Mouse (Mus musculus) liver, embryonic 11.5 days (tissue): ENCODE measurements at regions not wholly inside any gene's neighbourhood (a gene's known extent, or its start where the extent isn't known, plus 50 kb on each side); places are given as distances from the start of the nearest gene placed in this dataset.

Source experiments
- ATAC-seq: fragments of 200-750 bp; cut with Nextera tagmentation; replicated peaks from 2 replicates; pipeline ENCODE4 v1.8.0; 2017; ENCODE audit warnings: moderate number of reproducible peaks, mild to moderate bottlenecking, moderate TSS enrichment, moderate library complexity; ENCODE audit not compliant: low FRiP score
- DNase-seq: peaks from one replicate; pipeline ENCODE4 v3.0.0-alpha.2; 2017; ENCODE audit warnings: low spot score
- H3K27ac ChIP-seq: fragments of 300-500 bp; sonication (generic); 2 replicates; pipeline ENCODE4 v1.5.1; 2014; ENCODE audit warnings: mild to moderate bottlenecking, low read depth, low read length, control low read depth
- H3K27me3 ChIP-seq: fragments of 300-500 bp; sonication (generic); replicated peaks from 2 replicates; pipeline ENCODE4 v1.6.1; 2014; ENCODE audit warnings: low read length, mixed read lengths; ENCODE audit not compliant: control insufficient read depth, insufficient read depth
- H3K36me3 ChIP-seq: fragments of 300-500 bp; sonication (generic); 2 replicates; pipeline ENCODE4 v1.6.1; 2014; ENCODE audit warnings: mild to moderate bottlenecking, low read length, moderate library complexity, mixed read lengths; ENCODE audit not compliant: control insufficient read depth, insufficient read depth
- H3K4me1 ChIP-seq: fragments of 300-500 bp; sonication (generic); replicated peaks from 2 replicates; pipeline ENCODE4 v1.6.1; 2014; ENCODE audit warnings: low read length, mixed read lengths; ENCODE audit not compliant: control insufficient read depth, insufficient read depth
- H3K4me2 ChIP-seq: fragments of 300-500 bp; sonication (generic); 2 replicates; pipeline ENCODE4 v1.6.1; 2014; ENCODE audit warnings: mild to moderate bottlenecking, control low read depth, moderate library complexity
- H3K4me3 ChIP-seq: fragments of 300-500 bp; sonication (generic); 2 replicates; pipeline ENCODE4 v1.5.1; 2014; ENCODE audit warnings: low read depth, low read length, control low read depth
- H3K9ac ChIP-seq: fragments of 300-500 bp; sonication (generic); 2 replicates; pipeline ENCODE4 v1.6.1; 2014; ENCODE audit warnings: low read depth, low read length, control low read depth
- H3K9me3 ChIP-seq: fragments of 300-500 bp; sonication (generic); 2 replicates; pipeline ENCODE4 v1.6.1; 2016; ENCODE audit warnings: low read length, inconsistent platforms, mixed read lengths; ENCODE audit not compliant: control insufficient read depth
- WGBS: fragments of 180-500 bp; shearing (Covaris S2); extraction: QIAGEN DNeasy Blood & Tissue Kit; methylation state at CpG from one replicate; pipeline ENCODE4 v1.1.7; 2014; 5-methylcytosine and 5-hydroxymethylcytosine counted together

- Histone ChIP-seq H3K9ac (no peak overlapping the region), H3K9me3 (no peaks in the 10 kb centered on the region), H3K36me3 (no peaks in the 10 kb centered on the region), H3K27me3 (no peaks in the 10 kb centered on the region), H3K4me1 (no peaks in the 10 kb centered on the region), H3K4me2 (no peak overlapping the region), H3K27ac (no peak overlapping the region), H3K4me3 (no peak overlapping the region)
- ATAC-seq: no peak
- no peak for DNase-seq
- WGBS: 62% methylated on average over 2 of the region's 2 CpGs
These were observed 56.7 kb upstream of the Rasgrp1 start for GRCm38 (mm10) chr2:117399487-117399886.

DNA sequence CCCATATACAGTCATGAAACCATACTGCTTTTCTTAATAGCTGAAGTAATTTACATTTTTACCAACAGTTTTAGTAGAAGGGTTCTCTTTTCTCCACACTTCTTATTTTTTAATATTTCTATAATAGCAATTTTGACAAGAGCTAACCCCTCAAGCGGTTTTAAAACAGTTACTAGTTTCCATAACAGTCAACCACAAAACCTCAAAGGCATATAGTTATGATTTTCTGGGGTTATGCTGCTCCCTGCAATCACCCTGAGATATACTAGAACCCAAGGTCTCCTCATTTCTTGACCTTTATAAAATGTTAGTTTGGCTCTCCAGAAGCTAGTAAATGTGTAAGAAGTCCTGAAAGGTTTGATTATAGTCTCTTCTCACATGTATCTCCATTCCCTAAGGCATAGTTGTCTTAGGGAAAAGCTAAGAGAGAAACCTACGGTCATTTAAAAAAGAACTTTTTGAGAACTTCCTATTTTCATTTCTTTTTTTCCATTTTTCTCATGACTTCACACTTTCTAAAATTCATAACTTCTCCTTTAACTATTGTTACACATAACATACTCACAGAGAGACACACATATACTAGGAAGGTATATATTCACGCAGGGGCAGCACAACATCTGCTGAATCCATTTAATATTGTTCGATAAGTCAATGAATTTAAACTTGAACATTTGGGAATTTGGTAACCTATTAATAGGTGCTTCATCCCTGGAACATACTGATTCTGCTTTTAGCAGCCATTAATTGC lies 60.8 kb upstream of the Rasgrp1 start:
- Histone ChIP-seq H3K4me1 (no peaks in the 10 kb centered on the region), H3K27ac (no peak overlapping the region), H3K4me2 (no peak overlapping the region), H3K9me3 (no peaks in the 10 kb centered on the region), H3K4me3 (no peak overlapping the region), H3K9ac (no peak overlapping the region), H3K36me3 (no peaks in the 10 kb centered on the region), H3K27me3 (no peaks in the 10 kb centered on the region)
- WGBS: 78% methylated on average over 4 of the region's 4 CpGs
- DNase-seq: no peak
- no peak for ATAC-seq

- WGBS: 60% methylated on average over 2 of the region's 2 CpGs
- no peaks in the 10 kb centered on the region for H3K27me3 ChIP-seq
- no peak overlapping the region for H3K4me3 ChIP-seq
- H3K4me2 ChIP-seq: no peak overlapping the region
- H3K27ac ChIP-seq: no peak overlapping the region
- no peak for ATAC-seq
- H3K9ac ChIP-seq: no peak overlapping the region
- H3K36me3 ChIP-seq: no peaks in the 10 kb centered on the region
- DNase-seq: no peak
- no peaks in the 10 kb centered on the region for H3K9me3 ChIP-seq
- H3K4me1 ChIP-seq: no peaks in the 10 kb centered on the region
These were observed 62.7 kb upstream of the Rasgrp1 start for GRCm38 (mm10) chr2:117405453-117405852.

DNA sequence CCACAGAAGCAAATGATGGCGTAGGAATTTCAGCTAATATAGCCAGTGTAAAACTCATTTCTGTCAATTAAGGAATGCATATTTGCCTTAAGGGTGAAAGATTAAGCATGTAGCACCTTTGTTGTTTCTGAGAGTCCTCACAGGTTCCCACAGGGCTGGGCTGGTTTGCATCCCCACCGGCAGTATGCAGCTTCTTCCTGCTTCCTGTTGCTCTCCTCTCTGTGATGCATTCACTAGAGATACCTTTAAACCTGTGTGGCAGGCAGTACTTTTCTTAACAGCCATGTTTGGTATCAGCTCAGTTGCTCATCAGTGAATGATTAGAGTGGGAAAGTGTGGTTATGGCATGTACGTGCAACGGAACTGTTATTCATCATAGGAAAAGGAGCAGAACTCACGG lies 65.4 kb upstream of the Rasgrp1 start:
- H3K27ac ChIP-seq: no peak overlapping the region
- WGBS: 66% methylated on average over 5 of the region's 5 CpGs
- no peak for ATAC-seq
- H3K9me3 ChIP-seq: no peaks in the 10 kb centered on the region
- no peak for DNase-seq
- H3K4me2 ChIP-seq: no peak overlapping the region
- no peak overlapping the region for H3K4me3 ChIP-seq
- H3K9ac ChIP-seq: no peak overlapping the region
- H3K36me3 ChIP-seq: no peaks in the 10 kb centered on the region
- no peaks in the 10 kb centered on the region for H3K4me1 ChIP-seq
- H3K27me3 ChIP-seq: no peaks in the 10 kb centered on the region

GRCm38 (mm10) chr2:117412045-117412606 lies 69.3 kb upstream of the Rasgrp1 start:
- Histone ChIP-seq H3K4me3 (no peak overlapping the region), H3K9me3 (no peaks in the 10 kb centered on the region), H3K27ac (no peak overlapping the region), H3K4me2 (no peak overlapping the region), H3K36me3 (no peaks in the 10 kb centered on the region), H3K27me3 (no peaks in the 10 kb centered on the region), H3K9ac (no peak overlapping the region), H3K4me1 (no peaks in the 10 kb centered on the region)
- DNase-seq (no peak), ATAC-seq (no peak)
- 39% methylated on average over 4 of the region's 4 CpGs for WGBS

- no peak for DNase-seq
- Histone ChIP-seq H3K4me2 (no peak overlapping the region), H3K4me1 (no peaks in the 10 kb centered on the region), H3K9me3 (no peaks in the 10 kb centered on the region), H3K27ac (no peak overlapping the region), H3K27me3 (no peaks in the 10 kb centered on the region), H3K9ac (no peak overlapping the region), H3K4me3 (no peak overlapping the region), H3K36me3 (no peaks in the 10 kb centered on the region)
- WGBS: 62% methylated on average over 8 of the region's 8 CpGs
- ATAC-seq: no peak
These were observed 74.6 kb upstream of the Rasgrp1 start for GRCm38 (mm10) chr2:117417229-117417970.

GRCm38 (mm10) chr2:117418121-117418615 lies 75.4 kb upstream of the Rasgrp1 start:
- WGBS: 85% methylated on average over 8 of the region's 8 CpGs
- H3K27me3 ChIP-seq: no peaks in the 10 kb centered on the region
- H3K9ac ChIP-seq: no peak overlapping the region
- DNase-seq: no peak
- no peaks in the 10 kb centered on the region for H3K9me3 ChIP-seq
- no peak for ATAC-seq
- no peaks in the 10 kb centered on the region for H3K4me1 ChIP-seq
- no peaks in the 10 kb centered on the region for H3K36me3 ChIP-seq
- no peak overlapping the region for H3K4me2 ChIP-seq
- no peak overlapping the region for H3K27ac ChIP-seq
- H3K4me3 ChIP-seq: no peak overlapping the region

DNA sequence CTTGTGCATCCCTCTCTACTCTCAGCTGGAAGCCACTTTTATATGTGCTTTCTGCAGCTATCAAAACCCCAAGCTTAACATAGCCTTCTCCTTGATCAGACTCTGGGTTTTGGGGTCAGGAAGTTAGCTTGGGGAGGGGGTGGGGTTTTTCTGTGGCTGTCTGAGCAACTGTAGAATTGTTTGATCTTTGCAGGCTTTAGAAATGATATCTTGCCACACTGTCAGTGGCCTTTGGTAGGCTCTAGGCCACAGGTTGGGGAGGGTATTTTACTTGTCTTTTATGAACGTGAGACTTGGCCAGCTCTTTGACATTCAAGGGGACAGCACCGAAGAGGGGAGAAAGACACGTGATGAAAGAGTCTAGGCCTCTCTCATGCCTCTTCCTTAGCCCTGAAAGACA lies 75.9 kb upstream of the Rasgrp1 start:
- Histone ChIP-seq H3K9ac (no peak overlapping the region), H3K9me3 (no peaks in the 10 kb centered on the region), H3K36me3 (no peaks in the 10 kb centered on the region), H3K27me3 (no peaks in the 10 kb centered on the region), H3K4me1 (no peaks in the 10 kb centered on the region), H3K4me2 (no peak overlapping the region), H3K4me3 (no peak overlapping the region), H3K27ac (no peak overlapping the region)
- DNase-seq (no peak), ATAC-seq (no peak)
- 77% methylated on average over 3 of the region's 3 CpGs for WGBS
